Mouse (Mus musculus): ENCODE data around the gene Rapgef5.

Rapgef5 gene

DNA sequence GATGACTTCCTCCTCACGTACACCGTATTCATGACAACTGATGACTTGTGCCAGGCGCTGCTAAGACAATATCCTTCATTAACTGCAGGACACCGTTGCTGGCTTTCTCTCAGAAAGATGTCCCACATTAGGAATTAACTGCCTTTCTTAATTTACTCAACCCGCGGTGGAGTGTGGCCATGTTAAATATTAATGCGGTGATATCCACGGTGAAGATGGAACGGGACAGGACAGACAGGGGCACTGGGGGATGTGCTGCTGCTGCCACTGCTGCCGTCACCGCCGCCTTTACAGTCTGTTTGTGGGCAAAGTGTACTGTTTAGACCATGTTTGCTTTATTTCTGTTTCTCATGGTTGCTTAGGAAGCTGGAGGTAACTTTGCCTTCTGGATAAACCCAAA, 193.0 kb downstream of the Rapgef5 start:
- no peak for DNase-seq (ENCODE audit: inconsistent age in 2 of 2, low spot score in 1 of 2)

GRCm38 (mm10) chr12:117712474-117712873, 196.2 kb downstream of the Rapgef5 start:
- no peak for DNase-seq (ENCODE audit: inconsistent age in 2 of 2, low spot score in 1 of 2)

DNA sequence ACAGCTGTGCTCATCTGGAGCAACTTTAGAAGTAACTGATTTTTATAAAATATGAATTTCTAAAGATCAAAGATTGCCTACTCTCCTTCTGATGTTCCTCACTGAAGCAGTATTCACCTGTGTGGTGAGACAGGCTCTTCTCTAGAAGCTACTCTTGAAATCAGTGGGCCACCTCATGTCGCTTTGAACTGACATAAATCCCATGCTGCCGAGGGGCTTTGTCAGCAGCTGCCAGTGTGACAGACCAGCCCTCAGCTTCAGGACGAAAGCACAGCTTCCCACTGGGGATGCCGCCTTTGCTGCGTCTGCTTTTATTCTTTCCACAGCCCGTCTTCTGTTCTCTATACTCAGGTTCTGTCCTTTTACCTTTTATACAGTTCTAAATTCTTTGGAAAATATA, 197.3 kb downstream of the Rapgef5 start:
- DNase-seq (ENCODE audit: inconsistent age in 2 of 2, low spot score in 1 of 2) = no peak

GRCm38 (mm10) chr12:117720794-117721747, 204.8 kb downstream of the Rapgef5 start:
- no peak for DNase-seq (ENCODE audit: inconsistent age in 2 of 2, low spot score in 1 of 2)

GRCm38 (mm10) chr12:117721748-117722150, 205.5 kb downstream of the Rapgef5 start:
- peak in 1 of 2 experiments; percentile 42 for DNase-seq (ENCODE audit: inconsistent age in 2 of 2, low spot score in 1 of 2)

- DNase-seq (ENCODE audit: inconsistent age in 2 of 2, low spot score in 1 of 2) = no peak
Measured at GRCm38 (mm10) chr12:117725011-117725410, 208.7 kb downstream of the Rapgef5 start.

- DNase-seq (ENCODE audit: inconsistent age in 2 of 2, low spot score in 1 of 2) = no peak
Measured at GRCm38 (mm10) chr12:117727481-117728177, 211.3 kb downstream of the Rapgef5 start.

DNA sequence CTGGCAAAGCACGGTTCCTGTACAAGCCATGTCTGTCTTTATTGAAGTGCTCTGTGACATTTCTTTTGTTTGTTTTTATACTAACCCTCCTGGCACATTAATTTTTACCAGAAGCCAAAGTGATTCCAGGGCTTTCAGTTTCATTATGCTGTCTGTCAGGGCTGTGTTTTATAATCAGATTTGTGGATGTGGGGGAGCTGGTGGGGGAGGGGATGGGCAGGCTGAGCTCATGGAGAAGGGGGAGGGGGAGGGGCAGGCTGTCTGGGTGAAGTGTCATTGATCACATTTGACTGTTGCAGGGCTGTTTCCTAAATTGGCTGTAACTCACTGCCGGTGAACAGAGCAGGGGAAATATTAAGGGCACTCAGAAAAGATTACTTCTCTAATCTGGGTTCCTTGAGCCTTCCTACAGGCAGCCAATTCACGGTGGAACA, 211.9 kb downstream of the Rapgef5 start:
- peak; percentile 46 to 75 for DNase-seq (ENCODE audit: inconsistent age in 2 of 2, low spot score in 1 of 2)

DNA sequence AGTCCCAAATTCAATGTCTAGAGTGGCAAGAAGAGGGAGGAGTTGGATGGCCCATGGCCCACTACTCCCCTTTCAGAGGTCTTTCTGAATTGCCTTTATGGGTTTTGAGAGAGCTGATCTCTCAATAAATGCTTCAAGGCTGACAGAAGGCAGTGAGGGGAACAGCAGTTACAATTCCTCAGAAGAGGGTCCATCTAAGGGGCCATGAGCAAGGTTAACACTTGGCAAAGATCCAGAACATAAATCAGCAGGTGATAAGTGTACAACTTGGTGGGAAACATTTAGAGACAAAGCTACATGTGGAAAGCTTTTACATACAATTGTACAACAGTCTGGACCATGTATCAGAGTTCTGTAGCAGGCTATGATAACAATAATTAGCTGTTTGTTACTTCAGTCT, 217.3 kb downstream of the Rapgef5 start:
- no peak for DNase-seq (ENCODE audit: inconsistent age in 2 of 2, low spot score in 1 of 2)

GRCm38 (mm10) chr12:117736130-117736529, 219.9 kb downstream of the Rapgef5 start:
- DNase-seq (ENCODE audit: inconsistent age in 2 of 2, low spot score in 1 of 2) = no peak

GRCm38 (mm10) chr12:117736928-117737327, 220.6 kb downstream of the Rapgef5 start:
- no peak for DNase-seq (ENCODE audit: inconsistent age in 2 of 2, low spot score in 1 of 2)

DNA sequence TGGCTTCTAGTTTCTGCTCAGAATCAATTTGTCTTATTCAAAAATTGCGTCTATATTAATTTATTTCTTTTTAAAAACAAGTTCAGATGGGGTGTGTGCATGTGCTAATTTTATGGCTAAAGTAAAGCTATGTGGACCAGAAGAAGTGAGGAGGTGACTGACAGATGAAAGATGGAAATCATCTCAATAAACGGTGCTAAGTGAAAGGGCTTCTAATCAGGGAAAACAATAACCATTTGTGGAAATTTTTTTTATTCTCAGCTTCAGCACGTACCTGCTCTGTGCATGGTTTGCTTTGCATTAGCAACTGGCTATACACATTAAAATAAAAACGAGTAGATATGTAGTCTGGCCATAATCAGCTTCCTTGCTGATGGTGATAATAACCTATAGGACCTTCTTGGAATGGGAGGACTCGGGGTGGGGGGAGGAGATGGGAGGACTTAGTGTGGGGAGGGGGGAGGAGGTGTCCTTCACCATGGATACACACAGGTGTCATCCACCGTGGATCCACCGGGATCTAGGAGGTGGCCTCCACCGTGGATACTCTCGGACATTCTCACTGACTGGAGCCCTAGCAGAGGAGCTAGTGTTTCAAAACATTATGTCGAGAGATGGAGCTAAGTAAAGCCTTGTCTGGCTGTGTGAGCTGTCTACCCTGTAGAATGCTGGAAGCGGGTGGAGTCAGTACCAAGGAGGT, 221.2 kb downstream of the Rapgef5 start:
- DNase-seq (ENCODE audit: inconsistent age in 2 of 2, low spot score in 1 of 2) = no peak

- no peak for DNase-seq (ENCODE audit: inconsistent age in 2 of 2, low spot score in 1 of 2)
Measured at GRCm38 (mm10) chr12:117742487-117742886, 226.2 kb downstream of the Rapgef5 start.

DNA sequence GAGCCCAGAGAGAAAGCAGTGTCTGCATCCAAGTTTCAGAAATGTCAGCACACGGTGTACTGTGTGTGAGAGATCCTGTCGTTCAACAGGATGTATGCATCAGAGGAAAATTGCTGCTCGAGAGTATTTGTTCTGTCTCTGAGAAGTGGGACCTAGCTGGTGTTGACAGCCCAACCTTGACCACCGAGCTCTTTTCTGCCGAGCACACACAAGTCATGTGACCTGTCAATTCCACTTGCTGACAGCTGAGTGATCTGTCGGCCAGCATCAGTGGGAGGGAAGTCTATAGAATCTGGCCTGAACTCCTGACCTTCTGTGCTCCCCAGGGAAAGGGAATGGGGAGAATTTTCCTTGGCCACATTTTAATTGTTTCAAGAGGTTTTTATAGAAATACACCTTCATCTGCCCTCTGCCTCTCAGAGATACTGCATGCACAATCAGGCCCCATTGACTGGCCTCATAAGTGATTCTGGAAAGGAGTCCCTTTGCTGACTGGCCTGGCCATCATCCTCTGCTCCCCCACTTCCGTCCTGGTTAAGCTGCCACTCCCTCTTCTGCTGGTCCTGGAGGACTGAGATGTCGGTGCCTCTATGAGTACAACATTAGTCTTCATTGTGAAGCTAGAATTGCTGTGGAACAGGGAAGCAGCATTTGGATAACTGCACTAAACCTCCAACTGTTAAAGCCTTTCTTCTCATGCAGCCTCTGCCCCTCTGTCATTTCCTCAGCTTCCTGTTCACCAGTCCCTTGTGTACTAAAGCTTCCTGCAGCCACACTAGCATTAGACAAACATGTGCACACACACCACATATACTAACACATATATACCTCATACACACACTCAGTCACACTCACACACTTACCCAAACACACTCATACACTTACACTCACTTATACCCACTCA, 228.6 kb downstream of the Rapgef5 start:
- DNase-seq (ENCODE audit: inconsistent age in 2 of 2, low spot score in 1 of 2) = no peak

DNA sequence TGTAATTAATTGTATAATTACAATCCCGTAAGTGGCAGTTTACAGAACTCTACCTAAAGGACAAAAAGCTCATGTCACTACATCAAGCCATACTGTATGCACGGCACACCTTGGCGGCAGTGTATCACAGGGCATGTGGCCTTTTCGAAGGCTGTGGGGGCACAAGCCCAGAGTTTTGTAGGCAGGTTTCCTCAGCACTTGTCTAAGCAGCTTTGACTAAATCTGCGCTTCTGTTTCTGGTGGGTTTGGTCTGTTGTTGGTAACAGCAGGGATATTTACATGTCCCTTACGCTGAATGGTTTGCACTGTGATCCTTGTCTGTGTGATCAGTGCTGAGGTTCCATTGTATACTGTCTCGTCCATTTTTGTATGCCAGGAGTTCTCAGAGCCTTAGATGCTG, 230.3 kb downstream of the Rapgef5 start:
- no peak for DNase-seq (ENCODE audit: inconsistent age in 2 of 2, low spot score in 1 of 2)

- DNase-seq (ENCODE audit: inconsistent age in 2 of 2, low spot score in 1 of 2) = no peak
Measured at GRCm38 (mm10) chr12:117751045-117751444, 234.8 kb downstream of the Rapgef5 start.

- DNase-seq (ENCODE audit: inconsistent age in 2 of 2, low spot score in 1 of 2) = peak; percentile 43 to 68
Measured at GRCm38 (mm10) chr12:117751520-117752383, 235.5 kb downstream of the Rapgef5 start.

DNA sequence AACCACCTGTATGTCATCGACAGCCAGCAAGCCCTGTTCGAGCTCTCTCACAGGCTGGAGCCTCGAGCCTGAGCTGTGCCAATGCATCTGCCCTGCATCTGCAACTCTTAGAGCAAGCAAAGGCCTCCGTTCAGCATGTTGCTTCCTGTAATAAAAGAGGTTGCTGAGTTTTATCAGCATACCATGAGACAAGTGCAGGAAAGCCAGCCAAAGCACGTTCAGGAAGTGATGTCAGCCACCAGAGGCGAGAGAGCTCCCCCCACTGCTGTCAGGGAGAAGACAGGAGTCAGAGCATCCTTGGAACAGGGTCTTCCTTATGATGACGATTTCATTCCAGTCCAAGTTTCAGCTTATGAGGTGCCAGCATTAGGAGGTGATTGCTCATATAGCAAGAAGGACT, 239.7 kb downstream of the Rapgef5 start:
- DNase-seq (ENCODE audit: inconsistent age in 2 of 2, low spot score in 1 of 2) = no peak

GRCm38 (mm10) chr12:117760373-117760772, 244.1 kb downstream of the Rapgef5 start:
- DNase-seq (ENCODE audit: inconsistent age in 2 of 2, low spot score in 1 of 2) = no peak

All from adrenal gland, adult (tissue).